Mouse (Mus musculus) ES-E14 (cell line): Measurements from ENCODE around the gene Rap1gap2. TPM values are rescaled to one million over a fixed set of nuclear protein-coding genes. Genes with fewer than 3 reads are reported as not detected.

Source experiments
- DNase-seq: peaks from one replicate; pipeline ENCODE4 v3.0.0-alpha.2; 2013; ENCODE audit warnings: low read depth, low spot score
- H3K27ac ChIP-seq: 2 replicates; pipeline ENCODE4 v1.5.1; 2012; ENCODE audit warnings: low read depth, mild to moderate bottlenecking, low read length, moderate library complexity, mixed read lengths; ENCODE audit not compliant: poor library complexity, insufficient read depth, severe bottlenecking
- H3K36me3 ChIP-seq: 2 replicates; pipeline ENCODE4 v1.6.1; 2012; ENCODE audit warnings: mild to moderate bottlenecking, low read length, moderate library complexity, mixed read lengths; ENCODE audit not compliant: control insufficient read depth, poor library complexity, insufficient read depth, severe bottlenecking
- H3K4me1 ChIP-seq, 2 experiments: fragments of 150-350 bp in 1 of 2; sonication (generic) in 1 of 2; 2 replicates each; pipeline ENCODE4 v1.6.1; 2012; ENCODE audit warnings: low read length in 2 of 2, mild to moderate bottlenecking in 1 of 2, mixed read lengths in 1 of 2; ENCODE audit not compliant: control insufficient read depth in 2 of 2, insufficient read depth in 2 of 2, poor library complexity in 1 of 2
- H3K4me3 ChIP-seq, 2 experiments: fragments of 150-350 bp in 1 of 2; sonication (generic) in 1 of 2; 2 replicates each; pipeline ENCODE4 v1.5.1; 2012; ENCODE audit warnings: low read length in 2 of 2, low read depth in 1 of 2, mild to moderate bottlenecking in 1 of 2, mixed read lengths in 1 of 2; ENCODE audit not compliant: insufficient read depth in 1 of 2, poor library complexity in 1 of 2, severe bottlenecking in 1 of 2
- H3K9ac ChIP-seq: 2 replicates; pipeline ENCODE4 v1.6.1; 2012; ENCODE audit warnings: low read depth, mild to moderate bottlenecking, low read length, mixed read lengths; ENCODE audit not compliant: poor library complexity, insufficient read depth, severe bottlenecking
- H3K9me3 ChIP-seq: fragments of 150-350 bp; sonication (generic); 2 replicates; pipeline ENCODE4 v1.6.1; 2012; ENCODE audit warnings: low read depth, mild to moderate bottlenecking, low read length; ENCODE audit not compliant: control insufficient read depth, insufficient read depth
- CHD2 ChIP-seq: IDR thresholded peaks from 2 replicates; pipeline ENCODE4 v1.6.1; 2014; ENCODE audit warnings: mild to moderate bottlenecking, low read depth, low read length, inconsistent platforms
- HCFC1 ChIP-seq: IDR thresholded peaks from 2 replicates; pipeline ENCODE4 v1.6.1; 2012; ENCODE audit warnings: low read length, inconsistent platforms, borderline replicate concordance; ENCODE audit not compliant: insufficient read depth
- MAFK ChIP-seq: IDR thresholded peaks from 2 replicates; pipeline ENCODE4 v1.6.1; 2014; ENCODE audit warnings: mild to moderate bottlenecking, low read depth, low read length, inconsistent platforms; ENCODE audit not compliant: insufficient read depth
- ZC3H11A ChIP-seq: IDR thresholded peaks from 2 replicates; pipeline ENCODE4 v1.6.1; 2012; ENCODE audit warnings: low read depth, mild to moderate bottlenecking, inconsistent platforms, low read length, borderline replicate concordance
- ZNF384 ChIP-seq: IDR thresholded peaks from 2 replicates; pipeline ENCODE4 v1.6.1; 2012; ENCODE audit warnings: low read depth, low read length, inconsistent platforms
- in situ Hi-C, 2 experiments: fragments of 600-800 bp; cut with MboI; formaldehyde crosslinking; loops; one replicate each; pipeline ENCODE4 v1.15.1; 2025; ENCODE audit warnings: low sequenced_read_pairs in 2 of 2, inconsistent platforms in 1 of 2; ENCODE audit not compliant: unreplicated experiment in 2 of 2
- total RNA-seq: library from RNA; depleted of rRNA; stranded (reverse); fragments of 300-350 nt; gene quantifications from 2 replicates; pipeline ENCODE4 v1.2.3, GENCODE M21; 2012

Rap1gap2 gene
- total RNA-seq, 1 experiment = 2.7 TPM

DNA sequence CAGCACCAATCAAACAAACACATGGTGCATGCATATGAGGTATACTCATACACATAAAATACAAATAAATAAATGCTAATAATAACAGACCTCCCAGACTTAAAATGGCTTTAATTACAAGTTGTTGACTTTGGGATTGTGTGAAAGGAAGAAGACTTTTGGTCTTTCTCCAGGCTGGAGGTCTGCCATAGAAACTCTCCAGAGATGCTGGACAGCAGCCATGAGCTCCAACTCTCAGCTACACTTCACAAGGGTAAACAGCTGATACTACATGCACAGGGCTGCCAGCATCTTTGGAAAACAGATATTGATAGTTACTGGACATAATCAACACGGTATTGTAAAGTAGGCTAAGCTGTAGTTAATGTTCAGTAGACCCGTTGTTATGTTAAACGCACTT lies 18.5 kb downstream of the Rap1gap2 start:
- Histone ChIP-seq H3K36me3 (no peaks in the 10 kb centered on the region), H3K9ac (no peak overlapping the region), H3K9me3 (no peaks in the 10 kb centered on the region), H3K27ac (no peak overlapping the region), H3K4me3 (no peak overlapping the region), H3K4me1 (peaks cover 2 to 3% of the 10 kb centered on the region in 2 experiments; a peak in 1 of 4 replicates)
- TF ChIP-seq HCFC1 = no peak
- no peak for TF ChIP-seq MAFK
- no peak for TF ChIP-seq ZNF384
- TF ChIP-seq ZC3H11A = no peak
- no peak for TF ChIP-seq CHD2
- DNase-seq = no peak
- in situ Hi-C loops = no loop called here

DNA sequence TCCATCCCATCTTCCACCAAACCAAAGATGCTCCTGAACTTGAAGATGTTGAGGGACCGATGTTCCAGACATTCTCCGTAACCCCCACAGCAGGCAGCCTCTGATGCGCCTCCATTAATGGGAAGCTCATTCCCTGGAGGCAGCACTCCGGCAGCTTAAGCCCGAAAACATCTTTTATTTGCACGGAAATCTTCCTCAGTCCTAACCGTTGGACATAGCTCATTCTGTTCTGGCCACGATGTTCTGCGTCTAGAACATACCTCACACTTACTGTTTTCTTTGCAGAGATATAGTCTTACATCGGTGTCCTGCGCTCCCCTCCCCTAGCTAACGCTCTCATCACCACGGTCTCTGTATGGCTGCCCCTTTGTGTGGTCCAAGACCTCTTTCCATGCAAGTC lies 20.0 kb downstream of the Rap1gap2 start:
- H3K4me3 ChIP-seq = peak overlapping the region; percentile 64 to 89; a peak in 2 of 4 replicates
- no peaks in the 10 kb centered on the region for H3K9me3 ChIP-seq
- in situ Hi-C loops = no loop called here
- H3K36me3 ChIP-seq = no peaks in the 10 kb centered on the region
- no peak overlapping the region for H3K27ac ChIP-seq
- peaks cover 2 to 3% of the 10 kb centered on the region in 2 experiments; a peak in 1 of 4 replicates for H3K4me1 ChIP-seq
- TF ChIP-seq ZNF384 = no peak
- TF ChIP-seq ZC3H11A = no peak
- no peak for TF ChIP-seq MAFK
- TF ChIP-seq HCFC1 = no peak
- no peak for TF ChIP-seq CHD2
- DNase-seq = no peak
- no peak overlapping the region for H3K9ac ChIP-seq

DNA sequence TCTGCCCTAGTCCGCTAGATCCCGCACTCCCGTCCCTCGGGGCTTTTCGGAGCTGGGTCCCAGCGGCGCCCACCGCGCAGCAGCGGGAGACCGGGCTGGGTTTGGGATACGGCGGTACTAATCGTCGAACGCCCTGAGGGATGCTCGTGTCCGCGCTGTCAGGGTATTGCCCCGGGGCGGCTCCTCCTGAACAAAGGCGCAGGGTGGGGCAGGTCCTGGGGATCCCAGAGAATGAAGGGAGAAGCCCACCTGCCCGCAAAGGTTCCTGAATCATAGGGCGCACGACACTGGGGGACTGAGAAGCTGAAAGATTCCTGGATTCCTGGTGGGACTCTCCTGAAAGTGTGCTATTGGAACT lies 20.5 kb downstream of the Rap1gap2 start:
- Histone ChIP-seq H3K27ac (no peak overlapping the region), H3K9ac (peak overlapping the region; percentile 48), H3K36me3 (no peaks in the 10 kb centered on the region), H3K9me3 (no peaks in the 10 kb centered on the region), H3K4me3 (peak overlapping the region; percentile 64 to 89), H3K4me1 (peaks cover 2 to 3% of the 10 kb centered on the region in 2 experiments; a peak in 1 of 4 replicates)
- DNase-seq = no peak
- in situ Hi-C loops = no loop called here
- TF ChIP-seq ZC3H11A (no peak), CHD2 (no peak), HCFC1 (no peak), ZNF384 (no peak), MAFK (no peak)

DNA sequence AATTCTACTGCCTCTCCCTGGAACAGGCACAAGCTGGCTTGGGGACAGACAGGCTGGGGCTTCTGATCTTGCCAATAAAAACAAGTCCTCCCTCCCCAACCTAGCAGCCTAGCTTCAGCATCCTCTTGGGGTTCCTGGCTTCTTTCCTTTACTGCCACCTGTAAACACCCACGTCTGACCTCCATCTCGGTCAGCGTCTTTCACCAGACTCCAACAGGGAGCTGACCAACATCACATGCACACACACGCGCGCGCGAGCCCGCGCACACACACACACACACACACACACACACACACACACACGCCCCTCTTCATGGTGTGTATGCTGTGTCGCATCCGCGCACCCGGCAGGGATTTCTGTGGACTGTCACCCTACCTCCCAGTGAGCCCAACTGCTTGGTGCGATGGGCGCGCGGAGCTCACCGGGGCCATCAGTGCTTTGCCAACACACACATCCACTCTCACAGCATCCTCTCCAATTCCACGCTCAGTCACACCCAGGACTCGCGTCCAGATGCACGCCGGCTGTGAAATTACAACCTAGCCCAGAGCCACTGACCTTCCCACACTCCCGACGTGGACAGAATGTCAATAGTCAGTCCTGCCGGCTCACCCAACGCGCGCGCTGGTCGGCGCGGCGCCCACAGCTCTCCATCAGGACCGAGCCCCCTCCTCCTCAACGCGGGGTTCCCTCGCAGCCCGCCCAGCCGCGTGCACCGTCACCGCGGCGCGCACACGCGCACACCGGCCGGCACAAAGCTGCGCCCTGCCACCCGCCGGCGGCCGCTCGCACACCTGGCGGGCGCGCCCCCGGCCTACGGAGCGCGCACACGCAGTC lies 21.1 kb downstream of the Rap1gap2 start:
- Histone ChIP-seq H3K9me3 (no peaks in the 10 kb centered on the region), H3K36me3 (no peaks in the 10 kb centered on the region), H3K4me1 (peaks cover 2 to 3% of the 10 kb centered on the region in 2 experiments; a peak in 1 of 4 replicates), H3K9ac (peak overlapping the region; percentile 48), H3K27ac (no peak overlapping the region), H3K4me3 (peak overlapping the region; percentile 64 to 89)
- DNase-seq = no peak
- in situ Hi-C loops = no loop called here
- TF ChIP-seq HCFC1 (no peak), MAFK (no peak), ZNF384 (no peak), ZC3H11A (no peak), CHD2 (no peak)
